Mouse (Mus musculus) kidney, embryonic 14.5 days (tissue): ENCODE measurements around the gene Hk3. TPM values are rescaled to one million over a fixed set of nuclear protein-coding genes. Genes with fewer than 3 reads are reported as not detected.

Experiments used
- polyA plus RNA-seq: library from polyadenylated mRNA; unstranded; fragments of >200 nt; fragmentation: Nextera tagmentation; extraction: Ambion mirVana; gene quantifications from 2 replicates; pipeline ENCODE4 v1.2.1, GENCODE M21; 2014

Hk3 gene
- polyA plus RNA-seq, 1 experiment from 2014 or later = 0.83 TPM

Other genes with a start within 250 kb of the Hk3 start
- gene Eif4e1b, start 237.4 kb downstream of the Hk3 start, polyA plus RNA-seq = not detected in 2 replicates
- gene Tspan17, start 232.0 kb downstream of the Hk3 start, polyA plus RNA-seq = 5.2 and 6.4 TPM in 2 replicates
- gene Unc5a, start 72.0 kb downstream of the Hk3 start, polyA plus RNA-seq = 2.1 and 2.5 TPM in 2 replicates
- gene Uimc1, start 78.9 kb upstream of the Hk3 start, polyA plus RNA-seq = 28.1 and 29.6 TPM in 2 replicates
- 13.8 and 25.4 TPM in 2 replicates for gene Zfp346, start 83.9 kb upstream of the Hk3 start, polyA plus RNA-seq
- not detected in 2 replicates for gene Gm17617, start 112.2 kb upstream of the Hk3 start, polyA plus RNA-seq
- 9.9 and 14.9 TPM in 2 replicates for gene Fgfr4, start 131.3 kb upstream of the Hk3 start, polyA plus RNA-seq
- gene Nsd1, start 188.4 kb upstream of the Hk3 start, polyA plus RNA-seq = 71.2 and 93.6 TPM in 2 replicates